Mouse (Mus musculus): ENCODE results near the gene Casp1. TPM values are rescaled to one million over a fixed set of nuclear protein-coding genes. Genes with fewer than 3 reads are reported as not detected.

The Casp1 gene
- total RNA-seq, 2 experiments from 2014 or later: 0.48 to 0.56 TPM

Other genes starting within 250 kb of the Casp1 start
- 1 to 10 TPM; 1.7 to 3.4 TPM for gene Casp4, start 10.3 kb downstream of the Casp1 start, total RNA-seq (2021)
- gene Casp12, start 46.9 kb downstream of the Casp1 start, total RNA-seq (2021): 1 to 10 TPM; 7.0 to 7.3 TPM